ENCODE assay signal across 26 mouse cellular contexts in the genomic region with DNA sequence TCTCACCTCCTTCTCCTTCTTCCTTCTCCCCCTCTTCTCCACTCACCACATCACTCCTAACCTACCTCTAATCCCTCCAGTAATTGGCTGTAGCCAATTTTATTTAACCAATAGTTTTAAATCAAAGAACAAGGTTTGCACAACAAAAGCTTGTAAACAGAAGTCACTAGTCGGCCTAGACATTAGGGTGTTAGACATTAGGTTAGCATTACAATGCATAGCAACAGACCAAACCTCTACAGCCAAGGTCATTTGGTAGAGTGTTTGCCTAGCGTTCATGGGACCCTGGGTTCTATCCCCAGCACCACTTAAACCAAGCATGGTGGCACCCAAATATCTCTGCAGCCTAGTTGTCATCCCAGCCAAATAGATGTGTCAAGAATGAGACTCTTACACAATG.
"Had no signal": no experiment of that assay in that cellular context is flagged by ENCODE, and none has a peak within 500 bp of the region (broad histone marks: within the 10 kb centered on the region; RNA-seq: fewer than 3 reads in every experiment).

No protein-coding gene starts in this region.

- H3K27ac ChIP-seq: embryonic facial prominence, embryonic 10.5 days; embryonic facial prominence, embryonic 12.5 days; embryonic facial prominence, embryonic 13.5 days; embryonic facial prominence, embryonic 15.5 days; forebrain, embryonic 10.5 days; forebrain, embryonic 12.5 days; forebrain, embryonic 15.5 days; gastrocnemius, adult 2 months; heart, adult 2 months had no signal

- DNase-seq: cerebellum, postnatal 10 days; cerebellum, postnatal 14 days; cerebellum, postnatal 25 days; cerebellum, postnatal 36 days; embryo, embryonic 11 days; forebrain, postnatal 0 days; gastrocnemius, adult 2 months; gastrocnemius, postnatal 10 days; gastrocnemius, postnatal 14 days; gastrocnemius, postnatal 25 days; gastrocnemius, postnatal 36 days; heart, adult 11 months; heart, adult 18-20 months; heart, adult 2 months had no signal

- H3K4me1 ChIP-seq: embryonic facial prominence, embryonic 10.5 days; embryonic facial prominence, embryonic 12.5 days; embryonic facial prominence, embryonic 13.5 days; embryonic facial prominence, embryonic 15.5 days; forebrain, embryonic 12.5 days; forebrain, embryonic 15.5 days; heart, embryonic 12.5 days had no signal

- H3K36me3 ChIP-seq: embryonic facial prominence, embryonic 10.5 days; embryonic facial prominence, embryonic 12.5 days; embryonic facial prominence, embryonic 13.5 days; embryonic facial prominence, embryonic 15.5 days; forebrain, embryonic 10.5 days; forebrain, embryonic 12.5 days; forebrain, embryonic 15.5 days; heart, embryonic 12.5 days had no signal

- H3K9ac ChIP-seq: embryonic facial prominence, embryonic 12.5 days; embryonic facial prominence, embryonic 13.5 days; embryonic facial prominence, embryonic 15.5 days; forebrain, embryonic 12.5 days; forebrain, embryonic 15.5 days; forebrain, postnatal 0 days; heart, embryonic 12.5 days had no signal

- H3K4me2 ChIP-seq: embryonic facial prominence, embryonic 12.5 days; embryonic facial prominence, embryonic 13.5 days; embryonic facial prominence, embryonic 15.5 days; forebrain, embryonic 12.5 days; forebrain, embryonic 15.5 days; heart, embryonic 11.5 days; heart, embryonic 12.5 days had no signal

- H3K4me3 ChIP-seq: embryonic facial prominence, embryonic 10.5 days; embryonic facial prominence, embryonic 12.5 days; embryonic facial prominence, embryonic 13.5 days; embryonic facial prominence, embryonic 15.5 days; erythroblast, embryonic 14.5 days; forebrain, embryonic 10.5 days; forebrain, embryonic 12.5 days; forebrain, embryonic 15.5 days; gastrocnemius, adult 2 months; heart, adult 2 months; heart, embryonic 12.5 days had no signal

- H3K9me3 ChIP-seq: embryonic facial prominence, embryonic 10.5 days; embryonic facial prominence, embryonic 12.5 days; embryonic facial prominence, embryonic 13.5 days; embryonic facial prominence, embryonic 15.5 days; forebrain, embryonic 10.5 days; forebrain, embryonic 12.5 days; forebrain, embryonic 15.5 days; heart, embryonic 12.5 days had no signal

- ATAC-seq: forebrain, embryonic 14.5 days; forebrain, embryonic 15.5 days; forebrain, embryonic 16.5 days; forebrain, postnatal 0 days had no signal
